Mouse (Mus musculus): ENCODE measurements around the gene Prss50.

- no peak for TF ChIP-seq ZNF384 (IDR thresholded peaks at IDR 0.05; ENCODE audit: low read depth, low read length)
- no peak for TF ChIP-seq HCFC1 (IDR thresholded peaks at IDR 0.05; ENCODE audit: borderline replicate concordance, insufficient read depth, low read length)
Observed at GRCm38 (mm10) chr9:110907201-110907837, 49.6 kb downstream of the Prss50 start.

Data from ES-E14 (cell line).